Mouse (Mus musculus): ENCODE data around the gene Ninl.

Gene Ninl

GRCm38 (mm10) chr2:150997618-150998017 is 41.6 kb downstream of the Ninl start:
- DNase-seq (ENCODE audit: low spot score in 2 of 2) = no peak

DNA sequence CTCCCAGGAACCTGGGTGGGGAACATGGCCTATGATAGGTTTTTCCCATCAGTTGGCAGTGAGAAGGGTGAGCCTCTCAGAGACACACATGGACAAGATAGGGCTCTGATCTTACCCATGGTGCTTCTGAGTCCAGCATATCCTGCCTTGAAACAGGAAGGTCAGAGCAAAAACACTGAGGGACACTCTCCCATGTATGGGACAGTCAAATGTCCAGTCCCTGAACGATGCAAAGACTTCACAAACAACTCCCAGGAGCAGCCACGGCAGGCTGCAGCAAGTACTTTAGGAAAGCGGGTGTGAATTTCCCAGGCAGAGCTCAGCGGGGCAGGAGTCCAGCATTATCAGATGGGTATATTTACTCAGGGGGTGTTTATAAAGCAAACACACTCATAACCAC is 43.9 kb downstream of the Ninl start:
- no peak for DNase-seq (ENCODE audit: low spot score in 2 of 2)

- no peak for DNase-seq (ENCODE audit: low spot score in 2 of 2)
These were observed 48.1 kb downstream of the Ninl start for GRCm38 (mm10) chr2:150991050-150991449.

DNA sequence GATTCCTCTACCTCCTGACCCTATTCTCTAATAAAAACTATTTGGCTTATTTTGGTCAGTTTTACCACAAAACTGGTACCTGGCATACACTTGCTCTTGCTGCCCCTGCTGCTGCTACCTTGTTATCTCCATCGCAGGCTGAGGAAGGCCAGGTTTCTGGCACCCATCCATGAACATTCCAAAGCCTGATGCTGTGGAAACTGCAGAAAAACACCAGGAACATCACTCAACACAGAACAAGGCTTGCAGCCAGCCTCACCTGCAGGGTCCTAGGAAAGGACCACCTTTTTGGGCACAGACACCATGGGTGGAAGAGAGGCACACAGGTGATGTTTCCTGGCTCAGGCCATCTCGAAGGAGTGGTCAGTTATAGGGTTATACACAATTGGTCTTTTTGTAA is 48.7 kb downstream of the Ninl start:
- no peak for DNase-seq (ENCODE audit: low spot score in 2 of 2)

DNA sequence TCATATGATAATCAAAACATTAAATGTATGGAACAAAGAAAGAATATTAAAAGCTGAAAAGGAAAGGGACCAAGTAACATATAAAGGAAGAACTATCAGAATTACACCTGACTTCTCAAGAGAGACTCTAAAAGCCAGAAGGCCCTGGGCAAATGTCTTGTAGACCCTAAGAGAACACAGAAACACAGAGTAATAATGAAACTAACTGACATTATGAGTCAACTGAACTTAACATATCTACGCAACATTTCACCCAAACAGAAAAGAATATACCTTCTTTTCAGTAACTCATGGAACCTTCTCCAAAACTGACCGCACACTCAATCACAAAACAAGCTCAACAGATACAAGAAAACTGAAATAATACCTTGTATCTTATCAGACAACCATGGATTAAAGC is 53.8 kb downstream of the Ninl start:
- DNase-seq (ENCODE audit: low spot score in 2 of 2) = no peak

GRCm38 (mm10) chr2:150982051-150982450 is 57.1 kb downstream of the Ninl start:
- no peak for DNase-seq (ENCODE audit: low spot score in 2 of 2)

DNA sequence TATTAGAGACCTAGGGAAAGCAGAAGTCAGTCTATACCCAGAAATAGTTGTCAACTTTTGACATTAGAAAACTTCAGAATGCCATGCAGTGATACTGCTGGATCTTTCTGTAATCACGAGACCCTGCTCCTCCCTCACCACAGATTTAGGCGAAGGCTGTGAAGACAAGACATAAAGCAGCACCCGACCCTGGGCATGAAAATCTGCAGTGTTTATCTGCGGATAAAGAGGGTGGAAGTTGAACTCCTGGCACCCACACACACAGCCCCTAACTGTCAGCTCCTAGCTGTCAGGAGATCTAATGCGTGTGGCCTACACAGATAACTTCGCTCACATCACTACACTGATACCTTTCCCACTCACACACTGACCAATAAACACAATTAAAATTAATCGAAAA is 57.7 kb downstream of the Ninl start:
- DNase-seq (ENCODE audit: low spot score in 2 of 2) = no peak

GRCm38 (mm10) chr2:150979861-150980620 is 59.1 kb downstream of the Ninl start:
- DNase-seq (ENCODE audit: low spot score in 2 of 2) = no peak

DNA sequence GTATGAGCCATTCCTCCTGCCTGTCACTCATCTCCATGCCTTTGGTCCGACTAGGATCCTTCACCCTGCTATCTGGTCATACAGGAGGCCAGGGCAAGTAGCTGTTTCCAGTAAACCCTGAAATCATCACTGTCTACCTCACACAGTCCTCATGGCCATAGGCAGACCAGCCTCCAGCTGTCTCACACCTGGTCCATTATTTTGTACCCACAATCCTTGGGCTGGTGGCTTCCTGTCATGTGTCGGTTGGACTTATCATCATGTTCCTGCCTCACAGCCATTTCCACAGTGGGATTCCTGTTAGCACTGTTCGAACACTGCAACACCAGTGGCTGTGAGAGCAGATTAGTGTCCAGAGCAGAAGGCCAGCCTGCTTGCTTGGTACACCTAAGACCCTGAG is 60.4 kb downstream of the Ninl start:
- DNase-seq (ENCODE audit: low spot score in 2 of 2) = no peak

- no peak for DNase-seq (ENCODE audit: low spot score in 2 of 2)
These were observed 61.5 kb downstream of the Ninl start for GRCm38 (mm10) chr2:150977676-150978075.

DNA sequence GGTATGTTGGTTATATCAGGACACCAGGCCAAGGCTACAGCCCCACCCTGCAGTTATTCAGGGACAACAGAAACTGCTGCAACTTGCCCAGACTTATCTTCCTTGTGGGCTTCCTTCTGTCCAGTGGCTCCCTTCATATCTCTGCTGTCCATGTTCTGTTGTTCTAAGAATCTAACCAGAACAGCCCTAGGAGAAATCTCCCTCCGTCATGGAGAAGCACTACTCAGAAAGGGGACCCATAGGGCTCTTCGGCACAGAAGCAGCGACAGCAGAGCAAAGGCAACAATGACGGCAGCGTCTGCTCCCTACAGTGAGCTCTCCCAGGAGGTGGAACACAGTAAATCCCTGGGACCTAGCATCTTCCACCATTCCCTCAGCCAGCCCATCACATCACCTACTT is 62.3 kb downstream of the Ninl start:
- no peak for DNase-seq (ENCODE audit: low spot score in 2 of 2)

DNA sequence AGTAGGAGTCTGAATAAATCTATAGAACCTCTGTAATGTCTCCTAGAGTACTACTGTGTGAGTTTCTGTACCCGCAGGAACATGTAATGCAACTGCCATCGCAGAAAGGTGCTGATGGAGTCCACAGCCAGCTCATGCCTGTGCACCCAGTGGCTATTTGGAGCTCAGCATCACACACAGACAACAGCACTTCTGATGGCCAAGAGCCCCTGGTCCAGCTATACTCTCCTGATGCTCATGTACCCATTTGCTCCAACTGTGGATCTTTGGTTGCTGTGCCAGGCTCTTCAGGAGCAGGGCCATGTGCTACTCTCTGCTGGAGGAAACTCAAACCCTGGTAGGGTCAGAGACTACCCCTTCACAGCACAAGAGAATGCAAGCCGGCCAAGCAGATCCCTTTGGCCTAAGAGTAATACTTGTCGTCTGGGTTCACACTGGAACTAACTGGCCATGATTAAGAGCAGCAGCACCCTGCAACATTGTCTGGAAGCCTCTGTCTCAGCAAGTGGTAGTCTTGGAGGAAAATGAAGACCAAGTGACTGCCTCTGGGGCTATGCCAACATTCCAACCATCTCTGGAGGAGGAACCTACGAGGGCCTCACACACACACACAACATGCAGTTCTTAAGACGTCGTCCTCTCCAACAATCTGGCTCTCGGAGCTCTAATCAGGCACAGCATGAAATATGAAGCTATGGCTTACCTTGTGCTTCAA is 65.6 kb downstream of the Ninl start:
- no peak for DNase-seq (ENCODE audit: low spot score in 2 of 2)

GRCm38 (mm10) chr2:150972681-150973080 is 66.5 kb downstream of the Ninl start:
- DNase-seq (ENCODE audit: low spot score in 2 of 2) = no peak

GRCm38 (mm10) chr2:150971856-150972255 is 67.3 kb downstream of the Ninl start:
- no peak for DNase-seq (ENCODE audit: low spot score in 2 of 2)

GRCm38 (mm10) chr2:150969231-150969630 is 70.0 kb downstream of the Ninl start:
- DNase-seq (ENCODE audit: low spot score in 2 of 2) = no peak

DNA sequence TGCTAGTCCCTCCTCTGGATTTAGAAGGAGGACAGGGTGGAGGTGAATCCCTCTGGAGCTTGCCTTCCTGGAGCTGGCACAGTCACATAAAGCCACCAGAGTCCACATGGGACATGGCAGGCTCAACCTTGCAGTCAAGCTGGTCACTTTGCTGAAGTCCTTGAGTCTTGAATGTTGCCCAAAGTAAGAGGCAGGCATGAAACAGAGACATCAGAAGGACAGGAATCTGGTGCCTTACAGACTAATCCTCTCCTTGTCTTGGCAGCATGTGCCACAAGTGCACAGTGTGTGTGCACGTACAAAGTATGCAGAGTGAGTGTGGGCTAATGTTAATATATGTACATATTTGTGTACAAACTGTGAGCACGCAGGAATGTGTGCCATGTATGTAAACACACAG is 71.7 kb downstream of the Ninl start:
- DNase-seq (ENCODE audit: low spot score in 2 of 2) = no peak

DNA sequence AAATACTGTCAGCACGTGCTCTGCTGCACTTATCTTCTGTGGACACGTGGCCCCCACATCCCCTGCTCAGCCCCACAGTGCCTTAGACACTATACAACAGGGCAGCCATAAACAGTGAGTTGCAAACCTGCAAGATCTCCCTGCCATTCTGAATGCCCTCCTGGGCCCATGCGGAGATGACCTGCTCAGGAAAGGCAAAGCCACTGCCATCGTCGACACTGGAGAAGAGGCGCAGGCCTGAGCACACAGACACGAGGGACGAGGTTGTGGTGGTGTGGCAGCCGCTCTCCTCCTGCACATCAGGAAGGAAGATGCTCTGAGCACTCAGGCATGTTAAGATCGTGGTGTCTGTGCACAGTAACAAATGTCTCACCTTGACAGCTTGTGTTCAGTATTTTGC is 73.2 kb downstream of the Ninl start:
- no peak for DNase-seq (ENCODE audit: low spot score in 2 of 2)

DNA sequence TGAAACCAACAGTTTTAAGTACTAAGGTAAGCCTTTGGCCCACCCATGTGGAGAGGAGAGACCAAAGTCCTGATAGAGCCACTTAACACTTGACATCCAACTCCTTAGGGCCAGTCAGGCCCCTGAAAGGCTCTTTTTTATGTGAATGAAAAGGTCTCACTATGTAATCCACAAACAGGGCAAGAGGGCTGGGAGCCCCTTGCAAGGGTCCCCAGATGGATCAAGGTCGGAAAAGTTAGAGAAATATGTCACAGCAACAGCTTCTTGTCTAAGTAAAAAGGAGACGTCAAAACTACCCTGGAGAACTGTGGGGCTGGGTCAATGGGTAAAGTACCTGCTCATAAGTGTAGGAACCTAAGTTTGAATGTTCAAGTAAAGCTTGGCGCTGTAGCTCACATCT is 74.5 kb downstream of the Ninl start:
- no peak for DNase-seq (ENCODE audit: low spot score in 2 of 2)

- no peak for DNase-seq (ENCODE audit: low spot score in 2 of 2)
These were observed 75.9 kb downstream of the Ninl start for GRCm38 (mm10) chr2:150963246-150963645.

- no peak for DNase-seq (ENCODE audit: low spot score in 2 of 2)
These were observed 79.7 kb downstream of the Ninl start for GRCm38 (mm10) chr2:150959521-150959920.

GRCm38 (mm10) chr2:150955859-150956258 is 83.3 kb downstream of the Ninl start:
- no peak for DNase-seq (ENCODE audit: low spot score in 2 of 2)

GRCm38 (mm10) chr2:150951201-150951600 is 88.0 kb downstream of the Ninl start:
- DNase-seq (ENCODE audit: low spot score in 2 of 2) = no peak

DNA sequence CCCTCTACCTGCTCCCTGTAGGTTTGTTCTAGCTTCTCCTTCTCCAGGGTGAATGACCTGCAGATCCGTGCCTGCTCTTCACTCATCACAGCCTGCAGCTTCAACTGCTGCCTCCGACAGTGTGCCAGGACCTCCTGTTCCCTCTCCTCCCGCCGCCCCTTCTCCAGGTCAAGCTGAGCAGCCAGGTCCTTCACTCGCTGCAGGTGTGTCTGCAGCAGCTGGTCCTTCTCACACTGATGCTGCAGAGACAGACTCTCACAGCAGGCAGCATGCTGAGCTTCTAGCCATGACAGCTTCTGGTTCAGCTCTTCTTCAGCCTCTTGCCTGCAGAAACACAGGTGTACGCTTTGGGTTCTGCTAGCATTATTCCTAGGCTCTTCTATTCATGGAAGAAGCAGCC is 89.1 kb downstream of the Ninl start:
- DNase-seq (ENCODE audit: low spot score in 2 of 2) = no peak
